Mouse (Mus musculus) CH12.LX (cell line): ENCODE results near the gene Hsd3b7. TPM values are rescaled to one million over a fixed set of nuclear protein-coding genes. Genes with fewer than 3 reads are reported as not detected.

ENCODE experiments used
- DNase-seq: peaks from one replicate; pipeline ENCODE4 v3.0.0-alpha.2; 2013; ENCODE audit errors: extremely low read depth
- H3K27ac ChIP-seq: 2 replicates; pipeline ENCODE4 v1.5.1; 2012; ENCODE audit warnings: low read depth, mild to moderate bottlenecking, control low read depth, moderate library complexity; ENCODE audit not compliant: insufficient read depth
- H3K27me3 ChIP-seq: replicated peaks from 2 replicates; pipeline ENCODE3; 2012; ENCODE audit warnings: inconsistent platforms
- H3K36me3 ChIP-seq, 2 experiments: replicated peaks in 1 of 2; 2 replicates each; pipeline versions ENCODE3 to v1.6.1; 2012; ENCODE audit warnings: inconsistent platforms in 1 of 2, low read length in 1 of 2, mild to moderate bottlenecking in 1 of 2, mixed read lengths in 1 of 2, moderate library complexity in 1 of 2; ENCODE audit not compliant: control insufficient read depth in 1 of 2, insufficient read depth in 1 of 2
- H3K4me1 ChIP-seq, 2 experiments: 2 replicates each; pipeline ENCODE4 v1.6.1; 2012; ENCODE audit warnings: inconsistent platforms in 1 of 2, moderate library complexity in 1 of 2; ENCODE audit not compliant: insufficient read depth in 2 of 2, control insufficient read depth in 1 of 2
- H3K4me2 ChIP-seq: 2 replicates; pipeline ENCODE4 v1.6.1; 2012; ENCODE audit warnings: low read depth, mild to moderate bottlenecking, control low read depth; ENCODE audit not compliant: poor library complexity, insufficient read depth, severe bottlenecking
- H3K4me3 ChIP-seq, 3 experiments: fragments of 150-350 bp in 1 of 3; sonication (generic) in 1 of 3; replicated peaks in 1 of 3; 2 replicates each; pipeline versions ENCODE3 to v1.5.1; 2011 to 2012; ENCODE audit warnings: low read depth in 2 of 3, low read length in 2 of 3, mild to moderate bottlenecking in 2 of 3, moderate library complexity in 2 of 3, control low read depth in 1 of 3, improper control_type of control experiment in 1 of 3, inconsistent platforms in 1 of 3, mixed read lengths in 1 of 3; ENCODE audit not compliant: poor library complexity in 1 of 3
- H3K79me2 ChIP-seq: replicated peaks from 2 replicates; pipeline ENCODE4 v1.6.1; 2012; ENCODE audit warnings: mild to moderate bottlenecking, moderate library complexity; ENCODE audit not compliant: control insufficient read depth, poor library complexity, insufficient read depth, severe bottlenecking; ENCODE audit errors: extremely low read depth
- H3K9ac ChIP-seq: 2 replicates; pipeline ENCODE4 v1.6.1; 2012; ENCODE audit warnings: low read depth, mild to moderate bottlenecking, control low read depth, moderate library complexity; ENCODE audit not compliant: insufficient read depth
- H3K9me3 ChIP-seq: replicated peaks from 2 replicates; pipeline ENCODE3; 2012; ENCODE audit warnings: low read length, inconsistent platforms, mixed read lengths
- CHD1 ChIP-seq: IDR thresholded peaks from 2 replicates; pipeline ENCODE4 v1.6.1; 2012; ENCODE audit warnings: low read depth, low read length, improper control_type of control experiment, inconsistent platforms
- CHD2 ChIP-seq: IDR thresholded peaks from 2 replicates; pipeline ENCODE4 v1.6.1; 2011; ENCODE audit warnings: low read length, improper control_type of control experiment
- E2F4 ChIP-seq: IDR thresholded peaks from 2 replicates; pipeline ENCODE4 v1.6.1; 2011; ENCODE audit warnings: low read depth, low read length, improper control_type of control experiment; ENCODE audit not compliant: insufficient replicate concordance
- EP300 ChIP-seq: IDR thresholded peaks from 2 replicates; pipeline ENCODE4 v1.6.1; 2011; ENCODE audit warnings: low read length, improper control_type of control experiment
- ETS1 ChIP-seq: conservative IDR thresholded peaks from 2 replicates; pipeline ENCODE4 v1.6.1; 2012; ENCODE audit warnings: low read depth, mild to moderate bottlenecking, inconsistent platforms, low read length, improper control_type of control experiment, moderate library complexity
- GABPA ChIP-seq: IDR thresholded peaks from 2 replicates; pipeline ENCODE4 v1.6.1; 2012; ENCODE audit warnings: low read depth, low read length, improper control_type of control experiment, inconsistent platforms; ENCODE audit not compliant: insufficient replicate concordance
- HCFC1 ChIP-seq: IDR thresholded peaks from 2 replicates; pipeline ENCODE4 v1.6.1; 2012; ENCODE audit warnings: low read depth, mild to moderate bottlenecking, inconsistent platforms, low read length, improper control_type of control experiment
- IRF4 ChIP-seq: IDR thresholded peaks from 2 replicates; pipeline ENCODE4 v1.6.1; 2014; ENCODE audit warnings: low read depth, mild to moderate bottlenecking, inconsistent platforms, low read length, improper control_type of control experiment
- JUND ChIP-seq: conservative IDR thresholded peaks from 2 replicates; pipeline ENCODE4 v1.6.1; 2011; ENCODE audit warnings: low read depth, low read length, improper control_type of control experiment
- KAT2A ChIP-seq: IDR thresholded peaks from 2 replicates; pipeline ENCODE4 v1.6.1; 2012; ENCODE audit warnings: low read length, improper control_type of control experiment, inconsistent platforms; ENCODE audit not compliant: insufficient replicate concordance
- MAFK ChIP-seq: IDR thresholded peaks from 2 replicates; pipeline ENCODE4 v1.6.1; 2011; ENCODE audit warnings: low read length, improper control_type of control experiment; ENCODE audit not compliant: insufficient replicate concordance
- MAX ChIP-seq: IDR thresholded peaks from 2 replicates; pipeline ENCODE4 v1.6.1; 2011; ENCODE audit warnings: low read length, improper control_type of control experiment
- MEF2A ChIP-seq: IDR thresholded peaks from 2 replicates; pipeline ENCODE4 v1.6.1; 2014; ENCODE audit warnings: low read depth, mild to moderate bottlenecking, inconsistent platforms, low read length, improper control_type of control experiment, borderline replicate concordance
- MXI1 ChIP-seq: IDR thresholded peaks from 2 replicates; pipeline ENCODE4 v1.6.1; 2011; ENCODE audit warnings: mild to moderate bottlenecking, low read depth, low read length, improper control_type of control experiment
- NRF1 ChIP-seq: IDR thresholded peaks from 2 replicates; pipeline ENCODE4 v1.6.1; 2014; ENCODE audit warnings: low read depth, mild to moderate bottlenecking, inconsistent platforms, low read length, improper control_type of control experiment, moderate library complexity
- POLR2A ChIP-seq: IDR thresholded peaks from 2 replicates; pipeline ENCODE4 v1.6.1; 2011; ENCODE audit warnings: low read depth, mild to moderate bottlenecking, improper control_type of control experiment, low read length
- POLR2AphosphoS2 ChIP-seq: IDR thresholded peaks from 2 replicates; pipeline ENCODE4 v1.6.1; 2011; ENCODE audit warnings: low read depth, low read length, improper control_type of control experiment
- RAD21 ChIP-seq: IDR thresholded peaks from 2 replicates; pipeline ENCODE4 v1.6.1; 2011; ENCODE audit warnings: low read depth, mild to moderate bottlenecking, low read length, improper control_type of control experiment, moderate library complexity
- SIN3A ChIP-seq: IDR thresholded peaks from 2 replicates; pipeline ENCODE4 v1.6.1; 2012; ENCODE audit warnings: low read length, improper control_type of control experiment, inconsistent platforms
- SMC3 ChIP-seq: IDR thresholded peaks from 2 replicates; pipeline ENCODE4 v1.6.1; 2011; ENCODE audit warnings: low read depth, low read length, improper control_type of control experiment
- TBP ChIP-seq: conservative IDR thresholded peaks from 2 replicates; pipeline ENCODE4 v1.6.1; 2011; ENCODE audit warnings: low read depth, low read length, improper control_type of control experiment
- TCF12 ChIP-seq: IDR thresholded peaks from 2 replicates; pipeline ENCODE4 v1.6.1; 2014; ENCODE audit warnings: low read depth, mild to moderate bottlenecking, inconsistent platforms, low read length, improper control_type of control experiment
- UBTF ChIP-seq: IDR thresholded peaks from 2 replicates; pipeline ENCODE4 v1.6.1; 2012; ENCODE audit warnings: low read depth, mild to moderate bottlenecking, inconsistent platforms, low read length, improper control_type of control experiment, moderate library complexity
- USF1 ChIP-seq: IDR thresholded peaks from 2 replicates; pipeline ENCODE4 v1.6.1; 2014; ENCODE audit warnings: low read depth, mild to moderate bottlenecking, inconsistent platforms, low read length, improper control_type of control experiment
- ZC3H11A ChIP-seq: IDR thresholded peaks from 2 replicates; pipeline ENCODE4 v1.6.1; 2012; ENCODE audit warnings: low read depth, mild to moderate bottlenecking, inconsistent platforms, low read length, improper control_type of control experiment
- ZKSCAN1 ChIP-seq: IDR thresholded peaks from 2 replicates; pipeline ENCODE4 v1.6.1; 2012; ENCODE audit warnings: low read depth, inconsistent platforms, low read length, improper control_type of control experiment, borderline replicate concordance
- ZMIZ1 ChIP-seq: IDR thresholded peaks from 2 replicates; pipeline ENCODE4 v1.6.1; 2012; ENCODE audit warnings: low read depth, mild to moderate bottlenecking, inconsistent platforms, low read length, improper control_type of control experiment
- ZNF384 ChIP-seq: IDR thresholded peaks from 2 replicates; pipeline ENCODE4 v1.6.1; 2012; ENCODE audit warnings: low read depth, low read length, improper control_type of control experiment, inconsistent platforms
- dilution Hi-C: fragments of 300-500 bp; cut with MboI; formaldehyde crosslinking; loops from 2 replicates; pipeline ENCODE4 v1.14.3; 2020; ENCODE audit warnings: low sequenced_read_pairs; ENCODE audit not compliant: extremely low pct_unique_long_range_greater_than_20kb, extremely low pct_ligation_motif_present
- in situ Hi-C: fragments of 300-500 bp; cut with MboI; formaldehyde crosslinking; loops from 3 replicates; pipeline ENCODE4 v1.14.3; 2019; ENCODE audit warnings: low sequenced_read_pairs, low pct_ligation_motif_present, low pct_unique_long_range_greater_than_20kb, mixed read lengths
- polyA plus RNA-seq: library from polyadenylated mRNA; unstranded; fragments of >175 nt; gene quantifications from 2 replicates; pipeline ENCODE4 v1.2.1, GENCODE M21; 2012; ENCODE audit warnings: low read depth; ENCODE audit not compliant: insufficient read length
- total RNA-seq, 2 experiments: library from RNA; depleted of rRNA; stranded (reverse); fragments of 300-350 nt in 1 of 2; fragments of >200 nt in 1 of 2; gene quantifications; 2 replicates each; pipeline ENCODE4 v1.2.3; 2012 to 2014

Gene Hsd3b7
- total and polyA plus RNA-seq, 3 experiments: 0.99 to 6.8 (median 4.2) TPM

DNA sequence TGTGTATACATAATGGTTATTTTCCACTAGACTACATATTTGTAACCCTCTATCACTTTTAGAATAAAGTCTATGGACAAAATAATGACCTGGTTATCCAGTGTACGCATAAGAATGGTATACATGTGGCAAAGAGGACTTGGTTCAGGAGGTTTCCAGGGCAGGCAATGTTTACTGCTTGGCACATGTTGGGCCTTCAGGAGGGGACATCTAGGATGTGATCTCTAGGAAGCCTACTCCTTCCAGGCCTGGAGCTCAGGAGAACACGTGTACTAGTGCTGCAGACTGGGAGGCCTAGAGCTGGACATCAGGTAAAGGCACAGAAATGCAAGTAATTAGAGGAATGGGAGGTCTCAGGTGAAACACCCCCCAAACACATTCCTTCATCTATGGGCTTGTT, 35.1 kb downstream of the Hsd3b7 start:
- Histone ChIP-seq H3K79me2 (no peaks in the 10 kb centered on the region), H3K27ac (no peak overlapping the region), H3K36me3 (no peaks in the 10 kb centered on the region), H3K4me1 (no peaks in the 10 kb centered on the region; a peak in 1 of 4 replicates), H3K4me2 (no peak overlapping the region), H3K9me3 (no peaks in the 10 kb centered on the region), H3K9ac (no peak overlapping the region), H3K27me3 (no peaks in the 10 kb centered on the region), H3K4me3 (no peak overlapping the region)
- DNase-seq: no peak
- no peak for TF ChIP-seq ZC3H11A
- no peak for TF ChIP-seq ZKSCAN1
- no peak for TF ChIP-seq JUND
- no peak for TF ChIP-seq EP300
- no peak for TF ChIP-seq UBTF
- no peak for TF ChIP-seq CHD2
- TF ChIP-seq ETS1: no peak
- no peak for TF ChIP-seq HCFC1
- TF ChIP-seq CHD1: no peak
- TF ChIP-seq KAT2A: no peak
- no peak for TF ChIP-seq MAFK
- no peak for TF ChIP-seq ZMIZ1
- TF ChIP-seq MAX: no peak
- no peak for TF ChIP-seq POLR2A
- TF ChIP-seq SIN3A: no peak
- no peak for TF ChIP-seq NRF1
- no peak for TF ChIP-seq RAD21
- no peak for TF ChIP-seq POLR2AphosphoS2
- TF ChIP-seq GABPA: no peak
- no peak for TF ChIP-seq TCF12
- in situ Hi-C loops (no loop called here), dilution Hi-C loops (no loop called here)

DNA sequence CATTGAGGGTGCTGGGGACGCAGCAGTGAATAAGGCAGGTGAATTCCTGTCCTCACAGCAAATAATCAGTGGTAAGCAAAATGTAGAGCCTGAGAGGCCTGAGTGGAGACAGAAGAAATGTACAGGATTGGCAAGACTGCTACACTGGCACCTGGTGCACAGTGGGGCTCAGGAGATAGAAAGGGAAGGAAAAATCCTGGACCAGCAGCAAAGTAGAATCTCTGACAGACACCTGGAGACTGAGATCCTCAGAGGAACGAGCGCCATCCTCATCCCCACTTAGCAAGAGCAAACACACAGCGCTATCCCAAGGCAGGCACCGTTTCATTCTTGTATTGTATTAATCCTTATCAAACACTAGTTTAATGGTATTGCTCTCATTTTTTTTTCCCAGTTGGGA, 37.1 kb downstream of the Hsd3b7 start:
- TF ChIP-seq HCFC1 (no peak), TBP (no peak), USF1 (no peak), POLR2AphosphoS2 (no peak), ZNF384 (no peak), E2F4 (no peak), CHD1 (no peak), TCF12 (no peak), CHD2 (no peak), MAFK (no peak), MEF2A (no peak), POLR2A (no peak), RAD21 (no peak), SMC3 (no peak), IRF4 (no peak), JUND (no peak), UBTF (no peak), EP300 (no peak), MXI1 (no peak)
- in situ Hi-C loops (no loop called here), dilution Hi-C loops (no loop called here)

More for the DNA sequence above, 37.1 kb downstream of the Hsd3b7 start:
- Histone ChIP-seq H3K27ac (no peak overlapping the region), H3K4me3 (no peak overlapping the region), H3K9me3 (no peaks in the 10 kb centered on the region), H3K9ac (no peak overlapping the region), H3K79me2 (no peaks in the 10 kb centered on the region), H3K4me1 (peaks cover 2 to 7% of the 10 kb centered on the region in 2 experiments; a peak in 3 of 4 replicates), H3K27me3 (no peaks in the 10 kb centered on the region), H3K36me3 (no peaks in the 10 kb centered on the region), H3K4me2 (no peak overlapping the region)
- DNase-seq: no peak
